Mouse (Mus musculus) layer of hippocampus, adult 11-12 months (tissue): ENCODE data around the gene Tut7.
"Not testable (repeated sequence)": the region's sequence is repeated elsewhere in the genome, so short reads cannot be mapped to it uniquely, and the experiment has no call there.

Source experiments
- DNase-seq: peaks from one replicate; pipeline ENCODE4 v3.0.0; 2022; ENCODE audit warnings: low spot score

Gene Tut7

DNA sequence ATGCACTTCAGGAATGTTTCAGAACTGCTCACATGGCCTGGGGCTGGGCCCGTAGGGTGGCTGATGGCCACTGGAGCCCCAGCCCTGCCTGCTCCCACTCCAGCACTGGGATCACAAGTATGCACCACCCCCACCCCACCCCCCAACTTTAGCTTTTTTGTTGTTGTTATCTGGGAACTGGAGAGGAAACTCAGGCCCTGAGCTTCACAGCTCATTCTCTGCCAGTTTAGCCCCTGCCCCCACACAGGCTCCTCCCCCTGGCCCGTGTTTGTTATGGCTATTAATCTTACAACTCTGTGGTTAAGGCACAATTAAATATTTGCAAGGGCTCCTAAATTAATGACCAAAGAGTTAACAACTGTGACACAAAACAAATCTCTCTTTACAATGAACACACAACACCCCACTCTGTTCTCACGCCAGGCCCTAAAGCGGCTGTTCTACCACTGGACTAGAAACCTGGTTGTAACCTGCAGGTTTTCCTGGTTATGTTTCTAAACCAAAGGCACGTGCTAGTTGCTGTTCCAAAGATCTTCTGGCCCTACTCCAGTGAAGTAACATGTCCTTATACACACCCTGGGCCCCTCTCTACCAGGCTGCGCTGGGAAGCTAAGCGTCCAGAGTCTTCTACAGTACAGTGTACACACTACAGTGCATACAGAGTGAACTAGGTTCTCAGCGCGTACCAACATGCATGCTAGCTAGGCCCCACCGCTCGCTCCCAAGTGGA lies 56.0 kb downstream of the Tut7 start:
- DNase-seq, result no peak

DNA sequence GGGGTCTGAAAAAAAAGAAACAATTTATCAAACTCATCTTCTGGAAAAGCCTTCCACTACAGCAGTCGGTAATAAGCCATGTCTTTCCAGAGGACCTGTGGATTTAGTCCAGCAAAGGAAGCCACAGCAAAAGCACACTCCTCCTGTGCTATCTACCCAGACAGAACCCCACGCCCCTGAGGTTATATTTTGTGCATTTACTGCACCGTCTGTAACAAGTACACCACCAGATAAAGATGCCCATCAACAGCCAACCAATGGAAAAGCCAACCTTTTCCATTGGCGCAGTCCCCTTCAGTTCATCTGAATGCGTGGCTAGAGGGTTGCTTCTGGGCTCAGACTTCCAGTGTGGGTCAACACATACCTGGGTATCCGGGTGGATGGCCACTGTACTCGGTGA lies 60.2 kb downstream of the Tut7 start:
- no peak for DNase-seq

GRCm38 (mm10) chr13:59756906-59757305 lies 66.0 kb downstream of the Tut7 start:
- DNase-seq, result no peak

DNA sequence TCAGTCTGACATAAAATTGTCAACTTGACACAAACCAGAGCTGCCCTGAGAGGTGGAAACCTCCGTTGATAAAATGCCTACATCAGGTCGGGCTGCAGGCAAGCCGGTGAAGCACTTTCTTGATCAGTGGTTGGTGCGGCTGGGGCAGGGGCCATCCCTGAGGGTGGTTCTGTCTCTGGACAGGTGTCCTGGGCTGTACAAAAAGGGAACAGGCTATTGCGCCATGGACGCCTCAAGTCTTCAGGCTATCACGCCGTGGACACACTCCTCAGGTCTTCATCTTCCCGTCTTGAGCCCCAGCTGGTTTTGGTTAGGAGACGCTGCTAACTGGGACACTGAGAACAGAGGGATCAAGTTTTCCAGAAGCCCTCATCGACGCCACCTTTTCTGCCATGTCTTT lies 72.6 kb downstream of the Tut7 start:
- no peak for DNase-seq

DNA sequence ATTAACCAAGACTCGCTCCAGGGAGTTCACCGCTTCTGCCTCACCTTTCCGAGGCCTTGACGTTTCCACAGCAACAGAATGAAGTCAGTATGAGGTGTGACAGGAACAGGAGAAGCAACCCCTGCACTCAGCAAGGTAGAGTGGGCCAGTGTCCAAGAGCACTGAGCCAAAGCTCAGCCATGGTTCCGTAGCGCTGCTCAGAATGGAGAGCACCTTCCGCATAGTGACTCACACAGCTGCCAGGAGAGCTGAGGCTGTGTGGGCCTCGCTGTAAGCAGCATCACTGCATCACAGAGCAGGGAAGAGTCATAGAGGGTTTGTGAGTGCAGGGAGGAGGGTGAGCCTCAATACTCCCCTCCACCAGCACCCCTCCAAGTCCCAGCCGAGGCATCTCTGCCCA lies 76.2 kb downstream of the Tut7 start, which contains the start of gene 1700014D04Rik:
1700014D04Rik (minus strand) TSS at position 42 of the 400 bp plus-strand sequence.
- DNase-seq, result no peak

DNA sequence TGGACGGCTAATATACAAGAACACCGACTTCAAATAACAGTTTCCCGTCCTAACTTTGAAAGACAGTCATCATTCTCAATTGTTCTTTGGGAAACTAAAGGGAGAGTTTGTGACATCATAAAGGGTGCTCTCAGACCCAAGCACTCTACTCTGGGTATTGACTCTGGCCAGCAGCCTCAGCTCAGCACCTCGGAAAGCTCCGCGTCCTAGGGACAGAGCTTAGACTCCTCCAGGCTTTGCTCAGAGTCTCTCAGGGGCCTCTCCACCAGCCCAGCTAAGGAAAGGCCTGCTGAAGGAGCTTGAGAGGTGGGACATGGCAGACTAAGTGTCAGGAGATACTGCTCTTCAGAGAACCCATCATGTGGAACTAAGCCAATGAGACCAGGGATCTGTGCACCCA lies 76.8 kb downstream of the Tut7 start:
- DNase-seq, result no peak

- no peak for DNase-seq
These were observed 77.5 kb downstream of the Tut7 start for GRCm38 (mm10) chr13:59745462-59745861.

- peak; percentile 31 for DNase-seq
These were observed 81.2 kb downstream of the Tut7 start for GRCm38 (mm10) chr13:59741697-59742096.

DNA sequence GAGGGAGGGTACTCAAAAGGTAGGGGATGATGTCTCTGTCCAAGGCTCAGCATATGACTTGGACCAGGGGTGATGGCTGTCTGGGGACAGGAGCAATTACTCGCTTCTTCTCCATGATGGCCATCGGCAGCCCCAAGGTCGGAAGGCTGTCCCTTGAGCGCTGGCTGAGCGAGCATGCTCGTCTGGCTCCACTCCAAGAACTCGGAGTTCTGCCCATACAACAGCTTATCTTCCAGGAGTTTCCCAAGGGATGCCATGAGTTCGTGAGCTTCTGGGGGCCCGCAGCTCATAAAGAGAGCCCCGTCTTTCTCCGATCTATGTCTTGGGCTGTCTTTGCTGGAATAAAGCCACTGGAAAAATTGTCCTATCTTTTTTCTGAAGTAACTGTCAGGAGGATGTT lies 81.9 kb downstream of the Tut7 start:
- no peak for DNase-seq

- no peak for DNase-seq
These were observed 83.5 kb downstream of the Tut7 start for GRCm38 (mm10) chr13:59739397-59739796.

- no peak for DNase-seq
These were observed 84.5 kb downstream of the Tut7 start for GRCm38 (mm10) chr13:59738455-59738854.

DNA sequence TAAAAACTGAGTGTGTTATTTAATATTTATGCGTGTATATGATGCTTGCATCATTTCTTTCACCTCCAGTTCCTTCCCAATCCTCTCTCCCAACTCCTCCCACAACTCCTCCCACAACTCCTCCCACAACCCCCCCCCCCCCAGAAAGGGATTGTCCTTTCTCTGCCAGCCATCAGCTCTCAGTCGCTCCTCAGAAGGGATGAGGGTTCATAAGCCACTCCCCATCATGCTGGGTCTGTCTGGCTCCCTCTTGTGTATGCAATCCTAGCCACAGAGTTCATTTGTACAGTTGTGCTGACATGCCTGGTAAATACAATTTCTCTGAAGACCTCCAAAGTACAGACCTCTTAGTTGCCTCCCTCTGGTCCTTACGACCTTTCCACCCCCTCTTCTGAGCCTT lies 87.8 kb downstream of the Tut7 start:
- DNase-seq, result no peak

DNA sequence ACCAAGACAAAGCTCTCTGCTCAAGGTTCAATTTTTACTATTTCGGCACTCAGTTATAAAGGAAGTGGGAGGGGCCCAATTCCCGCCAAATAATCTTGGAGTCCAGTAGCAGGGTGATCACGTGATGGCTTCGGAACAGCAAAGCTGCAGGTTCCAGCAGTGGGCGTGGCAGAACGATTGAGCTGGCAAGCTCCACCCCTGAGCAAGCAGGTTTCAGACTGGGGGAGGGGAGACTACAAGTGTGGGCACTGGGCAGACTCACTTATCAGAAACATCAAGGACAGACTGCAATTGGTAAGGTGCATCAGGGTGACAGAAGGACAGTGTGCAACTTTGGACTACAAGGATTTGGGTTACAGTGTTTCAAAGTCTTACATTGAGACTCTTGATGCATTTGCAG lies 88.6 kb downstream of the Tut7 start:
- DNase-seq, result not testable (repeated sequence)

GRCm38 (mm10) chr13:59733936-59734335 lies 89.0 kb downstream of the Tut7 start:
- no peak for DNase-seq

DNA sequence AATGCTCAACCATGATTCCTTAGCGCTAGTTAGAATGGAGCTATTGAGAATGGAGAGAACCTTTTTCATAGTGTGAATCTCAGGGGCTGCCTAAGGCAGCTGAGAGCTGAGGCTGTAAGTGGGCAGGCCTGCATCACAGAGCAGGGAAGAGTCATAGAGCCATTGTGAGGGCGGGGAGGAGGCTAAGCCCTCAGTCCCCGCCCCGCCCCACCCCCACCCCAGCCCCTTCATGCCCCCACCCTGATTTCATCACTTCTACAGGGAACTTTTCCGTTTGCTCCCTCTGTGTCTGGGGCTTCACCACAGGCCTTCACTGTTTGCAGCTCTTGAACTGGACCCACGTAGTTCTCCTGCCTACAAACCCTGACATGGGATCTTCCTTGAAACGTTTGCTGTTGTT lies 91.3 kb downstream of the Tut7 start, which contains the start of gene Spata31d1d:
Spata31d1d (minus strand) TSS at position 101 of the 400 bp plus-strand sequence.
- no peak for DNase-seq

GRCm38 (mm10) chr13:59728378-59729093 lies 94.4 kb downstream of the Tut7 start:
- DNase-seq, result peak; percentile 90

GRCm38 (mm10) chr13:59726139-59726867 lies 96.6 kb downstream of the Tut7 start:
- no peak for DNase-seq

GRCm38 (mm10) chr13:59722089-59722488 lies 100.9 kb downstream of the Tut7 start:
- not testable (repeated sequence) for DNase-seq
